Mouse (Mus musculus) liver, embryonic 13.5 days (tissue): Measurements from ENCODE around the gene Mical2. TPM values are rescaled to one million over a fixed set of nuclear protein-coding genes. Genes with fewer than 3 reads are reported as not detected.

ENCODE experiments used
- ATAC-seq: fragments of 200-750 bp; cut with Nextera tagmentation; 2 replicates; pipeline ENCODE4 v1.8.0; 2017; ENCODE audit warnings: low read depth, mild to moderate bottlenecking, moderate number of reproducible peaks, moderate library complexity
- DNase-seq: peaks from one replicate; pipeline ENCODE4 v3.0.0; 2022
- H3K27ac ChIP-seq: fragments of 300-500 bp; sonication (generic); 2 replicates; pipeline ENCODE4 v1.5.1; 2015; ENCODE audit warnings: moderate library complexity, mild to moderate bottlenecking, inconsistent platforms
- H3K27me3 ChIP-seq: fragments of 300-500 bp; sonication (generic); 2 replicates; pipeline ENCODE4 v1.6.1; 2015; ENCODE audit warnings: mild to moderate bottlenecking, inconsistent platforms
- H3K36me3 ChIP-seq: fragments of 300-500 bp; sonication (generic); 2 replicates; pipeline ENCODE4 v1.6.1; 2015; ENCODE audit warnings: mild to moderate bottlenecking, inconsistent platforms
- H3K4me1 ChIP-seq: fragments of 300-500 bp; sonication (generic); replicated peaks from 2 replicates; pipeline ENCODE4 v1.6.1; 2015; ENCODE audit warnings: inconsistent platforms
- H3K4me2 ChIP-seq: fragments of 300-500 bp; sonication (generic); 2 replicates; pipeline ENCODE4 v1.6.1; 2015; ENCODE audit warnings: inconsistent platforms, mild to moderate bottlenecking, moderate library complexity
- H3K4me3 ChIP-seq: fragments of 300-500 bp; sonication (generic); replicated peaks from 2 replicates; pipeline ENCODE4 v1.5.1; 2015; ENCODE audit warnings: mild to moderate bottlenecking, inconsistent platforms
- H3K9ac ChIP-seq: fragments of 300-500 bp; sonication (generic); 2 replicates; pipeline ENCODE4 v1.6.1; 2015; ENCODE audit warnings: mild to moderate bottlenecking, inconsistent platforms
- H3K9me3 ChIP-seq: fragments of 300-500 bp; sonication (generic); replicated peaks from 2 replicates; pipeline ENCODE4 v1.6.1; 2016; ENCODE audit warnings: inconsistent platforms
- WGBS: fragments of 180-500 bp; shearing (Covaris S2); methylation state at CpG from one replicate; pipeline ENCODE4 v1.1.7; 2015; ENCODE audit not compliant: insufficient replicate concordance; 5-methylcytosine and 5-hydroxymethylcytosine counted together
- polyA plus RNA-seq: library from polyadenylated mRNA; unstranded; fragments of >200 nt; fragmentation: Nextera tagmentation; extraction: Ambion mirVana; gene quantifications from 2 replicates; pipeline ENCODE4 v1.2.1, GENCODE M21; 2015

Mical2 gene
- polyA plus RNA-seq, 1 experiment from 2014 or later = 1.5 TPM

- Histone ChIP-seq H3K27me3 (peaks cover 7% of the 10 kb centered on the region; the same call in 1 of the 2 replicates), H3K27ac (0 out of 2 replicates have a peak overlapping the region, but pooled peaks have one; percentile 13), H3K4me1 (0 out of 2 replicates have a peak, but pooled peaks cover 5% of the 10 kb centered on the region), H3K9ac (no peak overlapping the region), H3K4me2 (no peak overlapping the region), H3K4me3 (no peak overlapping the region), H3K36me3 (no peaks in the 10 kb centered on the region), H3K9me3 (no peaks in the 10 kb centered on the region)
- WGBS = 47% methylated on average over 6 of the region's 6 CpGs
- DNase-seq (no peak), ATAC-seq (no peak)
Observed at GRCm38 (mm10) chr7:112389611-112390251, 164.1 kb downstream of the Mical2 start.

GRCm38 (mm10) chr7:112390252-112390936 is 164.7 kb downstream of the Mical2 start:
- peaks cover 7% of the 10 kb centered on the region; the same call in 1 of the 2 replicates for H3K27me3 ChIP-seq
- H3K36me3 ChIP-seq = no peaks in the 10 kb centered on the region
- ATAC-seq = no peak
- 0 out of 2 replicates have a peak overlapping the region, but pooled peaks have one; percentile 13 for H3K27ac ChIP-seq
- H3K9ac ChIP-seq = no peak overlapping the region
- 0 out of 2 replicates have a peak, but pooled peaks cover 5% of the 10 kb centered on the region for H3K4me1 ChIP-seq
- no peak for DNase-seq
- H3K9me3 ChIP-seq = no peaks in the 10 kb centered on the region
- H3K4me3 ChIP-seq = no peak overlapping the region
- WGBS = 47% methylated on average over 11 of the region's 11 CpGs
- H3K4me2 ChIP-seq = no peak overlapping the region

- Histone ChIP-seq H3K4me1 (0 out of 2 replicates have a peak, but pooled peaks cover 5% of the 10 kb centered on the region), H3K9me3 (no peaks in the 10 kb centered on the region), H3K9ac (no peak overlapping the region), H3K4me3 (no peak overlapping the region), H3K27ac (no peak overlapping the region), H3K4me2 (no peak overlapping the region), H3K36me3 (no peaks in the 10 kb centered on the region), H3K27me3 (peaks cover 7% of the 10 kb centered on the region; the same call in 1 of the 2 replicates)
- no peak for DNase-seq
- no peak for ATAC-seq
- 32% methylated on average over 6 of the region's 6 CpGs for WGBS
Observed at GRCm38 (mm10) chr7:112390937-112391605, 165.4 kb downstream of the Mical2 start.

GRCm38 (mm10) chr7:112397786-112398185 is 172.1 kb downstream of the Mical2 start:
- no peak overlapping the region for H3K27ac ChIP-seq
- H3K4me3 ChIP-seq = no peak overlapping the region
- H3K9ac ChIP-seq = no peak overlapping the region
- no peaks in the 10 kb centered on the region for H3K9me3 ChIP-seq
- no peaks in the 10 kb centered on the region for H3K4me1 ChIP-seq
- ATAC-seq (no peak), DNase-seq (no peak)
- 62% methylated on average over 3 of the region's 3 CpGs for WGBS
- no peaks in the 10 kb centered on the region for H3K36me3 ChIP-seq
- H3K4me2 ChIP-seq = no peak overlapping the region
- no peaks in the 10 kb centered on the region for H3K27me3 ChIP-seq

- Histone ChIP-seq H3K36me3 (no peaks in the 10 kb centered on the region), H3K4me2 (no peak overlapping the region), H3K4me1 (no peaks in the 10 kb centered on the region), H3K9ac (no peak overlapping the region), H3K27me3 (no peaks in the 10 kb centered on the region), H3K9me3 (no peaks in the 10 kb centered on the region), H3K27ac (no peak overlapping the region), H3K4me3 (no peak overlapping the region)
- 66% methylated on average over 7 of the region's 7 CpGs for WGBS
- no peak for ATAC-seq
- no peak for DNase-seq
Observed at GRCm38 (mm10) chr7:112399425-112400170, 173.9 kb downstream of the Mical2 start.

- no peak overlapping the region for H3K9ac ChIP-seq
- ATAC-seq = no peak
- H3K36me3 ChIP-seq = no peaks in the 10 kb centered on the region
- H3K4me2 ChIP-seq = no peak overlapping the region
- no peaks in the 10 kb centered on the region for H3K9me3 ChIP-seq
- 24% methylated on average over 6 of the region's 6 CpGs for WGBS
- H3K4me3 ChIP-seq = no peak overlapping the region
- DNase-seq = peak; percentile 17
- H3K27ac ChIP-seq = no peak overlapping the region
- no peaks in the 10 kb centered on the region for H3K4me1 ChIP-seq
- no peaks in the 10 kb centered on the region for H3K27me3 ChIP-seq
Observed at GRCm38 (mm10) chr7:112400175-112400574, 174.5 kb downstream of the Mical2 start.

GRCm38 (mm10) chr7:112405061-112405460 is 179.4 kb downstream of the Mical2 start:
- H3K4me1 ChIP-seq = no peaks in the 10 kb centered on the region
- no peak overlapping the region for H3K27ac ChIP-seq
- 15% methylated on average over 2 of the region's 2 CpGs for WGBS
- H3K4me2 ChIP-seq = no peak overlapping the region
- no peaks in the 10 kb centered on the region for H3K36me3 ChIP-seq
- H3K9me3 ChIP-seq = no peaks in the 10 kb centered on the region
- no peak overlapping the region for H3K4me3 ChIP-seq
- H3K9ac ChIP-seq = no peak overlapping the region
- DNase-seq = no peak
- no peaks in the 10 kb centered on the region for H3K27me3 ChIP-seq
- ATAC-seq = no peak

- Histone ChIP-seq H3K27me3 (no peaks in the 10 kb centered on the region), H3K36me3 (no peaks in the 10 kb centered on the region), H3K9me3 (no peaks in the 10 kb centered on the region), H3K4me2 (no peak overlapping the region), H3K27ac (no peak overlapping the region), H3K4me1 (no peaks in the 10 kb centered on the region), H3K4me3 (no peak overlapping the region), H3K9ac (no peak overlapping the region)
- DNase-seq (no peak), ATAC-seq (no peak)
- 60% methylated on average over 8 of the region's 8 CpGs for WGBS
Observed at GRCm38 (mm10) chr7:112405578-112405977, 179.9 kb downstream of the Mical2 start.

GRCm38 (mm10) chr7:112407597-112407996 is 181.9 kb downstream of the Mical2 start:
- Histone ChIP-seq H3K9ac (no peak overlapping the region), H3K9me3 (no peaks in the 10 kb centered on the region), H3K27me3 (no peaks in the 10 kb centered on the region), H3K4me1 (no peaks in the 10 kb centered on the region), H3K36me3 (no peaks in the 10 kb centered on the region), H3K4me3 (no peak overlapping the region), H3K27ac (no peak overlapping the region), H3K4me2 (no peak overlapping the region)
- DNase-seq (no peak), ATAC-seq (no peak)
- WGBS = 78% methylated on average over 7 of the region's 7 CpGs

GRCm38 (mm10) chr7:112409991-112410390 is 184.3 kb downstream of the Mical2 start:
- H3K9me3 ChIP-seq = no peaks in the 10 kb centered on the region
- H3K4me2 ChIP-seq = no peak overlapping the region
- H3K36me3 ChIP-seq = no peaks in the 10 kb centered on the region
- H3K9ac ChIP-seq = no peak overlapping the region
- no peaks in the 10 kb centered on the region for H3K27me3 ChIP-seq
- WGBS = 56% methylated on average over 3 of the region's 3 CpGs
- DNase-seq (no peak), ATAC-seq (no peak)
- H3K27ac ChIP-seq = no peak overlapping the region
- H3K4me3 ChIP-seq = no peak overlapping the region
- H3K4me1 ChIP-seq = no peaks in the 10 kb centered on the region

GRCm38 (mm10) chr7:112413286-112413685 is 187.6 kb downstream of the Mical2 start:
- H3K4me3 ChIP-seq = no peak overlapping the region
- WGBS = 70% methylated on average over 6 of the region's 6 CpGs
- no peaks in the 10 kb centered on the region for H3K4me1 ChIP-seq
- H3K27ac ChIP-seq = no peak overlapping the region
- H3K4me2 ChIP-seq = no peak overlapping the region
- no peaks in the 10 kb centered on the region for H3K36me3 ChIP-seq
- DNase-seq = no peak
- peaks cover 8% of the 10 kb centered on the region; the same call in 1 of the 2 replicates for H3K27me3 ChIP-seq
- H3K9ac ChIP-seq = no peak overlapping the region
- no peaks in the 10 kb centered on the region for H3K9me3 ChIP-seq
- ATAC-seq = no peak
